Mouse (Mus musculus) heart, adult 2 months (tissue): ENCODE measurements around the gene Exosc2. TPM values are rescaled to one million over a fixed set of nuclear protein-coding genes. Genes with fewer than 3 reads are reported as not detected.
A peak's percentile ranks its signal among the peaks of the same experiment; 100 is the strongest.

ENCODE experiments used
- DNase-seq, 2 experiments: peaks; one replicate each; pipeline ENCODE4 v3.0.0; 2021
- H3K27ac ChIP-seq: fragments of 200-600 bp; 2 replicates; pipeline ENCODE4 v1.8.1; 2022
- H3K27me3 ChIP-seq: fragments of 200-500 bp; 2 replicates; pipeline ENCODE4 v1.6.1; 2012; ENCODE audit warnings: mild to moderate bottlenecking, low read length, inconsistent platforms, mixed read lengths; ENCODE audit not compliant: control insufficient read depth, insufficient read depth
- H3K36me3 ChIP-seq: fragments of 200-500 bp; 2 replicates; pipeline ENCODE4 v1.6.1; 2012; ENCODE audit warnings: low read length, inconsistent platforms; ENCODE audit not compliant: control insufficient read depth, insufficient read depth
- H3K4me1 ChIP-seq: fragments of 200-500 bp; 2 replicates; pipeline ENCODE4 v1.6.1; 2011; ENCODE audit warnings: low read length; ENCODE audit not compliant: control insufficient read depth, insufficient read depth
- H3K4me3 ChIP-seq: fragments of 200-600 bp; 2 replicates; pipeline ENCODE4 v1.8.1; 2022
- H3K79me2 ChIP-seq: fragments of 200-500 bp; replicated peaks from 2 replicates; pipeline ENCODE4 v1.6.1; 2012; ENCODE audit warnings: mild to moderate bottlenecking, inconsistent platforms, low read length, moderate library complexity, mixed read lengths; ENCODE audit not compliant: control insufficient read depth, insufficient read depth
- H3K9ac ChIP-seq: fragments of 200-500 bp; 2 replicates; pipeline ENCODE4 v1.6.1; 2012; ENCODE audit warnings: low read depth, mild to moderate bottlenecking, control low read depth, inconsistent platforms, low read length, mixed read lengths
- CTCF ChIP-seq: fragments of 200-600 bp; IDR thresholded peaks from 2 replicates; pipeline ENCODE4 v1.8.1; 2022; ENCODE audit warnings: antibody characterized with exemption, mild to moderate bottlenecking, moderate library complexity
- EP300 ChIP-seq: fragments of 200-500 bp; IDR thresholded peaks from 2 replicates; pipeline ENCODE4 v1.6.1; 2011; ENCODE audit warnings: low read depth, low read length, control low read depth; ENCODE audit not compliant: insufficient read depth
- POLR2A ChIP-seq: fragments of 200-500 bp; IDR thresholded peaks from 2 replicates; pipeline ENCODE4 v1.6.1; 2011; ENCODE audit warnings: mild to moderate bottlenecking, low read depth, low read length, control low read depth; ENCODE audit not compliant: insufficient read depth
- WGBS: fragments of 180-500 bp; shearing (Covaris S2); methylation state at CpG from one replicate; pipeline ENCODE4 v1.1.7; 2018; 5-methylcytosine and 5-hydroxymethylcytosine counted together
- intact Hi-C: fragments of 180-260 bp; cut with DNase I; formaldehyde crosslinking; loops from one replicate; pipeline ENCODE4 v1.15.1; 2025
- polyA plus RNA-seq: library from polyadenylated mRNA; depleted of rRNA; stranded (reverse); fragments of >200 nt; gene quantifications from 2 replicates; pipeline ENCODE4 v1.2.3, GENCODE M21; 2012
- total RNA-seq, 2 experiments: library from RNA; stranded (reverse); gene quantifications; 2 replicates each; pipeline ENCODE4 v1.2.3; 2021

Exosc2 gene
- total and polyA plus RNA-seq, 3 experiments = 5.5 to 9.0 (median 8.7) TPM

DNA sequence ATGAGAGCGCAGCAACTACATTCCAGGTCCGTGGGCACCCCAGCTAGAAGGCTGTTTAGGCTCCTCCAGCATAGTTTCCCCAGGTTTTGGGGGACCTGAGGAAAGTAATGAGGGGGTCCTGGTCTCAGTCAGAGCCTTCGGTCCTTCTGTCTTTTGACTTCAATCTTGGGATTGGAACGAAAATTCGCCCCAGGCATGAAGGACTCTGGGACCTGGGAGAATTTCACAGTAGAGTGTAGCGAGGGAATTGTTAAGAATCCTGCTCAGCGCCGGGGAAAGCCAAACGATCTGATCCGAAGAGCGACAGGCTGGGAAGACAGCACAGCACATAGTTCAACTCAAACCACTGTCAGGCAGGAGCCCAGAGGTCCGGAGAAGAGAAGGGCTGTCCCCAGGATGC is 33.2 kb upstream of the Exosc2 start:
- 2% methylated on average over 12 of the region's 12 CpGs for WGBS
- Histone ChIP-seq H3K79me2 (no peaks in the 10 kb centered on the region), H3K27ac (no peak overlapping the region), H3K36me3 (no peaks in the 10 kb centered on the region), H3K9ac (no peak overlapping the region), H3K27me3 (peaks cover 54% of the 10 kb centered on the region), H3K4me1 (no peaks in the 10 kb centered on the region), H3K4me3 (no peak overlapping the region)
- no peak for DNase-seq
- intact Hi-C loops = no loop called here
- TF ChIP-seq POLR2A = no peak
- TF ChIP-seq CTCF = no peak

DNA sequence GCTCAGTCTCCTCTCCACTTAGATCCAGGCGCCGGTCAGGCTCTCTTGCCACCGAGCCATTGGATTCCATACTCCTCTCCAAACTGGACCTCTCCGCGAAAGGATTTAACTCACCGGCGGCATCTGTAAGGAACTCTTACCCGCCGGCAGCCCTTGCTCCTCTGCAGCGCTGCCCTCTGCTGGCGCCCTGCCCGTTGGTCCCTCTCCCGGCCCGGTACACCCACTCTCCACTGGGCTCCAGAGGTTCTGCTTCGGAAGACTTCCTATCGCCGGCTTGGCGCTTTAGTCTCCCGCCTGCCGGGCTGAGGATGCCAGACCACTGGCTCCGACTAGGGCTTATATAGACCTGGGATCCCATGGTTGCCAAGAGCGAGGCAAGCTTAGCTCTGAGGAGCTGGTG is 32.7 kb upstream of the Exosc2 start:
- no peaks in the 10 kb centered on the region for H3K36me3 ChIP-seq
- peaks cover 53% of the 10 kb centered on the region for H3K27me3 ChIP-seq
- TF ChIP-seq EP300 (no peak), CTCF (0 out of 2 replicates have a peak, but pooled peaks have one; percentile 13)
- intact Hi-C loops = no loop called here
- DNase-seq = peak in 1 of 2 experiments; percentile 50
- WGBS = 2% methylated on average over 22 of the region's 22 CpGs
- H3K9ac ChIP-seq = no peak overlapping the region
- H3K4me1 ChIP-seq = no peaks in the 10 kb centered on the region
- H3K27ac ChIP-seq = no peak overlapping the region
- H3K4me3 ChIP-seq = no peak overlapping the region
- H3K79me2 ChIP-seq = no peaks in the 10 kb centered on the region

DNA sequence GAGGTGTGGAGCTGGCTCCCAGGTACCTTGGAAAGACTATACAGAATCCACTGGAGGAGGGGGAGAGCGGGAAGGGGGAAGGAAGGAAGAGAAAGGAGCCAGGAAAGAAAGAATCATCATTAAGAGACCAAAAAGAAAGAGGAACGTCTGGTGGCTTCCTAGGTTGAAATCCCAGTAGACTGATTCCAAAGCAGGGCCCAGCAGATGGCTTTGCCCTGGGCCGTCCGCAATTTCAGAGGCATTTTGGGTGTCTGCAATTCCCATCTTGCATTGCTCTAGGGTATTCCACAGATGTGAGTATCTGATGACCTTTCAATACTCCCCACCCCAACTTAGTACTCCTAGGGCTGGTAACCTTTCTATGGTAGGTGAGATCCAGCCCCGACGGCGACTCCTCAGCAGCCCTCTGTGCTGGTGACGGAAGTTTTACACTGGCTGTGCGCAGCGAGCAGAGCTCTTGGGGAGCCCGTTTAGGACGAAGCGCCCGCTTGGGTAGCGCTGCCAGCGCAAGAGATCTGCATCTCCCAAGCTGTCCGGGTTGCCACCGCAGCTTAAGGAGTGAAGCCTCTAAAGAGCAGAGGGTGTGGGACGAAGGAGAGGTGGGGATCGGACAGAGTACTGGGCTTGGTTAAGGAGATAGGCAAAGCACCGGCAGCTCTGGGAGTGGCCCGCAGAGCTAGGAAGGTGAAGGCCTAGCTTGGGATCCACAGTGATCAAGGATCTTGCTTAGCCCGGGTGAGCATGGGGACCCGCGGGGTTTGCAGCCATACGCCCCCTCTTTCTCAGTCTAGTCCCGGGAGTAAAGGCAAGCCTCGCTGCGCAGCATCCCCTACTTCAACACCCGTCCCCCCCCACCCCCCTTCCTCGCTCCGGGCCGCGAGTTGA is 31.7 kb upstream of the Exosc2 start:
- no peaks in the 10 kb centered on the region for H3K79me2 ChIP-seq
- intact Hi-C loops = no loop called here
- H3K27me3 ChIP-seq = peaks cover 53% of the 10 kb centered on the region
- TF ChIP-seq EP300 (no peak), CTCF (no peak), POLR2A (no peak)
- no peaks in the 10 kb centered on the region for H3K4me1 ChIP-seq
- H3K27ac ChIP-seq = no peak overlapping the region
- H3K9ac ChIP-seq = no peak overlapping the region
- no peaks in the 10 kb centered on the region for H3K36me3 ChIP-seq
- 2% methylated on average over 29 of the region's 34 CpGs for WGBS
- no peak overlapping the region for H3K4me3 ChIP-seq
- no peak for DNase-seq

DNA sequence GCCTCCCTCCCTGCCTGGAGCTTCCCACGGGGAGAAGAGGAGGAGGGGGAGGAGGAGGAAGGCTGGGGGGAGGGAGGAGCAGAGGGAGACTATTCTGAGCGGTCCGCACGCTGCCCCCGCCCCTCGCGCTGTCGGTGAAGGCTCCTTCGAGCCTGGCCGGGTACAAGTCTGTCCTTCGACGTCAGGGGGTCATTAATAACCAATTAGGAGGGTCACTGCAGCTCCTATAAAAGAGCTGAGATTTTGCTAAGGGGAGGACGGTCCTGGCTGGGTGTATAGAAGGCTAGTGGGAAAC is 31.1 kb upstream of the Exosc2 start:
- Histone ChIP-seq H3K36me3 (no peaks in the 10 kb centered on the region), H3K9ac (no peak overlapping the region), H3K79me2 (no peaks in the 10 kb centered on the region), H3K27me3 (peaks cover 51% of the 10 kb centered on the region), H3K27ac (no peak overlapping the region), H3K4me1 (no peaks in the 10 kb centered on the region), H3K4me3 (no peak overlapping the region)
- 3% methylated on average over 10 of the region's 13 CpGs for WGBS
- TF ChIP-seq EP300 = no peak
- TF ChIP-seq CTCF = no peak
- no peak for TF ChIP-seq POLR2A
- intact Hi-C loops = no loop called here
- DNase-seq = no peak

DNA sequence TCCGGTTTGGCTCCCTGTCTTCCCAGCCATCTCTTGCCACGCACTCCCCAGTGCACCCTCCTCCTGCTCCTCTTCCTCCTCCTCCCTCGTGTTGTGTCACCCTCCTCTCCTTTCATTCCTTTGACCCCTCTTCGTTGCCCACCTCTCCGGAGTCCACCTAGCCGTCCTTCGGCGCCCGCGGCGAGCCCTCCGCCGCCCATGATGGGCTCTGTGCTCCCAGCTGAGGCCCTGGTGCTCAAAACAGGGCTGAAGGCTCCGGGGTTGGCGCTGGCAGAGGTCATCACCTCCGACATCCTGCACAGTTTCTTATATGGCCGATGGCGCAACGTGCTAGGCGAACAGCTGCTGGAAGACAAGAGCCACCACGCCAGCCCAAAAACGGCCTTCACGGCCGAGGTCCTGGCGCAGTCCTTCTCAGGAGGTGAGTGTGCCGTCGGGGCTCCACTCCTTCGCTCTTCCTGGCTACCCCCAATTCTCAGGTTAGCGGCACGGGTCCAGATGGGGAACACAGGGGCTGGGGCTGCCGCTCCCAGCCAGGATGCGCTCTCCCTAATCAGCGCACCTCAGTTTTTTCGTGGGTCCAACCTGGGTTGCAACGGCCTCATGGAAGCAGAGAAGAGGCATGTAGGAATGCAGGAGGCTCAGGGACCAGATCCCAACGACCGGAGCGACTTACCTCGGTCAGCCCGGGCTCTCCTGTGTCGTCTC is 30.5 kb upstream of the Exosc2 start, which contains the start of gene Prdm12:
TSS of gene Prdm12 (plus strand) at position 137 of the 708 bp plus-strand sequence.
- DNase-seq = no peak
- Histone ChIP-seq H3K27me3 (peaks cover 47% of the 10 kb centered on the region), H3K27ac (no peak within 1 kb of the TSS), H3K9ac (no peak within 1 kb of the TSS), H3K36me3 (no peaks in the 10 kb centered on the region), H3K4me3 (peak within 1 kb of the TSS; percentile 16; the same call in 1 of the 2 replicates), H3K79me2 (no peaks in the 10 kb centered on the region), H3K4me1 (no peaks in the 10 kb centered on the region)
- intact Hi-C loops = no loop called here
- TF ChIP-seq EP300 (no peak), CTCF (no peak), POLR2A (no peak)
- WGBS = 4% methylated on average over 41 of the region's 41 CpGs
